Mouse (Mus musculus): ENCODE measurements around the gene Gas2l2. TPM values are rescaled to one million over a fixed set of nuclear protein-coding genes. Genes with fewer than 3 reads are reported as not detected.

Gene Gas2l2
- polyA plus RNA-seq (2014; fragmentation: Illumina TruSeq; extraction: RNeasy Lipid Tissue Mini Kit (QIAGEN cat#74804)): not detected

DNA sequence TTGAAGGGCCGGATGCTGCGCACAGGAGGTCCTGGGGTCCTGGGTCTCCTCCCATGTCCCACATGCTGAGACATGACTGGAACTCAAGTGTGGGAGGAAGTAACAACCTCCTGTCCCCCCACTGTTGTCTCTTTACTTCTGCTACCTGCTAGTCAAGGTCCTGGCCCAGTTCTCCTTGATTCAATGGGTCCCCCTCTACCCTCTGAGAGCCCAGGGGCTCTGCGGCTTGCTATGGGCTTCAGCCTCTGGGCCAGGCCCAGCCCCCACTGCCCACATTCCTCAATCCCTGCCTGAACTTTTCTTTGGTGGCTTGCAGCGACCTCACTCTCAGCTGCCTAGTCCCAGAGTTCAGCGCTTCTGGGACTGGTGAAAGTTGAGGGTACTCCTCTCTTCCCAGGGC, at the start of gene Gas2l2:
TSS of gene Gas2l2 (minus strand) at position 101 of the 400 bp plus-strand sequence.

DNA sequence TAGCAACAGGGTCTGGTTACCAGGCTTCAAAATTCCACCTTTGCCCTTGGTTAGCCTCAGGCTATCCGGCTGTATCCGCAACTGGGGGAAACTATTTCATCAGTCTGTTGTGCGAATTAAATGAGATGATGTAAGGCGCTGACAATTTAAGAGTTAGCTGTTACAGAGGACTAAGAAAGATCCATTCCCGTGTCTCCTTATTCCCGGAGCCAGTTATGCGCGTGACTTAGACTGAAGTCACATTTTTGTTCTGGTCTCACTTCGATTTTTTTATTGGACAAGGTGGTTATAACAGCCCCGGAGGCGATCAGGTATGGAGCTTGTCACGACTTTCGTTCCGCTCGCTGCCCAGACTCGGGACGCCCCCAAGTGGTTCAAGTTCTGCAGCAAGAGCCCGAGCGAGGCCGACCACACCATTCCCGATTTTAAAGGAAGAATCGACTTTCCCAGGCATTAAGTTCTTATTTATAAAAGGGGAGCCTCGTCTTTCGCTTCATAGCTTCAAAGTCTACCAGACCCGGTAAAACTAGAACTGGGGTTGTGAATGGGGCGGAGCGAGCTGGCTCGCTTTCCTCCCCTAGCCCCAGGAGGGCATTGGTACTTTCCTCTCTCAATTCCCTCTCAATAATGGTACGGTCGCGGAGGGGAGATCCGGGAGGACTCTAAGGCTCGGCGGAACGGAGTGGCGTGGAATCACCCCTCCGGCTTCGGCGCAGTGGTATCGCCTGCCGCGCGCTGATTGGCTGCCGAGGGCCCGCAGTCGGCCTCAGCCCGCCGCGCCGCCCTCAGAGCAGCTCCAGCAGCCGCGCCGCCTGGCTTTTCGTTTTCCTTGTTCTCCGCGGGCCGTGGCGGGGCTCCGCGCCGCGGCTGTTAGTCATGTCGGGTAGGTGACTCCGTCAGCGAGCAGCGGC, 43.3 kb upstream of the Gas2l2 start, which contains the start of gene Taf15:
TSS of gene Taf15 (plus strand) at position 763 of the 911 bp plus-strand sequence.

GRCm38 (mm10) chr11:83462711-83463244, 33.5 kb upstream of the Gas2l2 start, which contains the start of gene Mmp28:
Gene Mmp28 (minus strand): TSS chr11:83463071.

GRCm38 (mm10) chr11:83437377-83437776, 8.1 kb upstream of the Gas2l2 start, which contains the start of gene 1700020L24Rik:
Gene 1700020L24Rik (plus strand): TSS chr11:83437677.

GRCm38 (mm10) chr11:83409087-83409754, 20.0 kb downstream of the Gas2l2 start, which contains the start of gene Rasl10b:
Gene Rasl10b (plus strand): TSS chr11:83409137.

Other genes starting within 250 kb of the Gas2l2 start
- 12.8 TPM for gene Slfn3, start 238.1 kb downstream of the Gas2l2 start, polyA plus RNA-seq (2014; fragmentation: Illumina TruSeq; extraction: RNeasy Lipid Tissue Mini Kit (QIAGEN cat#74804))
- gene Slfn14, start 142.7 kb downstream of the Gas2l2 start, polyA plus RNA-seq (2014; fragmentation: Illumina TruSeq; extraction: RNeasy Lipid Tissue Mini Kit (QIAGEN cat#74804)): 10.0 TPM
- 69.3 TPM for gene Ap2b1, start 130.4 kb downstream of the Gas2l2 start, polyA plus RNA-seq (2014; fragmentation: Illumina TruSeq; extraction: RNeasy Lipid Tissue Mini Kit (QIAGEN cat#74804))
- gene Pex12, start 126.9 kb downstream of the Gas2l2 start, polyA plus RNA-seq (2014; fragmentation: Illumina TruSeq; extraction: RNeasy Lipid Tissue Mini Kit (QIAGEN cat#74804)): 34.3 TPM
- not detected for gene Rasl10b, start 20.3 kb downstream of the Gas2l2 start, polyA plus RNA-seq (2014; fragmentation: Illumina TruSeq; extraction: RNeasy Lipid Tissue Mini Kit (QIAGEN cat#74804))
- gene 1700020L24Rik, start 8.2 kb upstream of the Gas2l2 start, polyA plus RNA-seq (2014; fragmentation: Illumina TruSeq; extraction: RNeasy Lipid Tissue Mini Kit (QIAGEN cat#74804)): not detected
- gene Mmp28, start 33.6 kb upstream of the Gas2l2 start, polyA plus RNA-seq (2014; fragmentation: Illumina TruSeq; extraction: RNeasy Lipid Tissue Mini Kit (QIAGEN cat#74804)): 0.63 TPM
- 154 TPM for gene Taf15, start 43.6 kb upstream of the Gas2l2 start, polyA plus RNA-seq (2014; fragmentation: Illumina TruSeq; extraction: RNeasy Lipid Tissue Mini Kit (QIAGEN cat#74804))
- gene Heatr9, start 92.7 kb upstream of the Gas2l2 start, polyA plus RNA-seq (2014; fragmentation: Illumina TruSeq; extraction: RNeasy Lipid Tissue Mini Kit (QIAGEN cat#74804)): not detected
- gene Ccl5, start 101.1 kb upstream of the Gas2l2 start, polyA plus RNA-seq (2014; fragmentation: Illumina TruSeq; extraction: RNeasy Lipid Tissue Mini Kit (QIAGEN cat#74804)): 2.0 TPM
- 11.3 TPM for gene Ccl9, start 149.2 kb upstream of the Gas2l2 start, polyA plus RNA-seq (2014; fragmentation: Illumina TruSeq; extraction: RNeasy Lipid Tissue Mini Kit (QIAGEN cat#74804))
- gene Ccl6, start 163.6 kb upstream of the Gas2l2 start, polyA plus RNA-seq (2014; fragmentation: Illumina TruSeq; extraction: RNeasy Lipid Tissue Mini Kit (QIAGEN cat#74804)): 50.4 TPM
- not detected for gene Rpl9-ps1, start 216.2 kb upstream of the Gas2l2 start, polyA plus RNA-seq (2014; fragmentation: Illumina TruSeq; extraction: RNeasy Lipid Tissue Mini Kit (QIAGEN cat#74804))
- gene Ccl3, start 219.9 kb upstream of the Gas2l2 start, polyA plus RNA-seq (2014; fragmentation: Illumina TruSeq; extraction: RNeasy Lipid Tissue Mini Kit (QIAGEN cat#74804)): 2.3 TPM
- gene Ccl4, start 233.1 kb upstream of the Gas2l2 start, polyA plus RNA-seq (2014; fragmentation: Illumina TruSeq; extraction: RNeasy Lipid Tissue Mini Kit (QIAGEN cat#74804)): not detected

All from ovary, adult 10 weeks (tissue).